Mouse (Mus musculus): ENCODE measurements around the gene Dync1i1. TPM values are rescaled to one million over a fixed set of nuclear protein-coding genes. Genes with fewer than 3 reads are reported as not detected.
A peak's percentile ranks its signal among the peaks of the same experiment; 100 is the strongest.

Gene Dync1i1
- polyA plus RNA-seq, 1 experiment from 2014 or later: 7.0 TPM

DNA sequence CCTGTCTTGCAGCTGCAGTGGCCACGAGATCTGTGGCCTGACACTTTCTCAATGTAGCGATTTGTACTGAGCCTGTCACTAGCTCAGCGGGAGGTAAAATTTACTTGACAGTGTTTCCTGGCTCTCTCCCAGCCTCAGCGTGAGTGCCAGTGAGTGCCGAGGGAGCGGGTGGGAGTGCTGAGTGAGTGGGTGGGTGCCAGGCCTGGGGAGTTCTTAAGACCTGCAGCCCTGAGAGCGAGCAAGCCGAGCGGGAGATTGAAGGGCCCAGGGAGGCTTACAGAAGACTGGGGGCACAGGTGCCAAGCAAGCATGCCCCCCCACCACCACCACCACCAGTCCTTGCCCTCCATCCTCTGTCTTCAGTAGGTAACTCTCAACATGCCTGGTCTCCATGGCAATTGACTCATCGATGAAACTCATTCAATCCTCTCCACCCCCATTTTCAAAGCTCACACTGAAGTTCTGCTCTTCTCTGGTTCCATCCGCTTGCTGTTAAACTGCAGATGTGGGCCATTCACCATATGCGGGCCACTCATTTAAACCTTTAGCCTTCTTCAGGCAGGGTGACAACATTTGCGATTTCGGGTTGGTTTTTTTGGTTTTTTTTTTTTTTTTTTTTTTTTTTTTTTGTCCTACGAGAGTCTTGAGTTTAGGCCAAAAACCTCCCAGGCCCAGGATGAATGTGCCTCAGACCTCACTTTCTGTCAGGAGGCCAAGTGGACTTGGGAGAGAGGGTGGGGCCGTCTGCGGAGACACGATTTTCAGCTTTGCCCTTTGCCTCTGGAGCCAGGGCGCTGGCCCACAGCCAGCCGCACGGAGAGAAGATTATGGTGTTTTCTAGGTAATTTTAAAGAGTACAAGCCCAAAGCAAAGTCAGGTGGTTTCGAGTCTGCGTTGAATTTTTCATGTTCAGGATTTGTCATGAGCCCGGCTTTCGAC lies 266.6 kb downstream of the Dync1i1 start:
- H3K36me3 ChIP-seq: no peaks in the 10 kb centered on the region
- H3K9ac ChIP-seq (replicated peaks): peak overlapping the region; percentile 23; the same call in 1 of the 2 replicates
- H3K4me2 ChIP-seq (replicated peaks): peak overlapping the region; percentile 20; the same call in 1 of the 2 replicates
- H3K27ac ChIP-seq: peak overlapping the region; percentile 35; the same call in 1 of the 2 replicates
- H3K4me3 ChIP-seq (replicated peaks): no peak overlapping the region
- no peaks in the 10 kb centered on the region for H3K9me3 ChIP-seq
- WGBS: 47% methylated on average over 25 of the region's 25 CpGs
- no peaks in the 10 kb centered on the region for H3K27me3 ChIP-seq
- H3K4me1 ChIP-seq (replicated peaks): peaks cover 19% of the 10 kb centered on the region
- peak; percentile 79 for ATAC-seq

DNA sequence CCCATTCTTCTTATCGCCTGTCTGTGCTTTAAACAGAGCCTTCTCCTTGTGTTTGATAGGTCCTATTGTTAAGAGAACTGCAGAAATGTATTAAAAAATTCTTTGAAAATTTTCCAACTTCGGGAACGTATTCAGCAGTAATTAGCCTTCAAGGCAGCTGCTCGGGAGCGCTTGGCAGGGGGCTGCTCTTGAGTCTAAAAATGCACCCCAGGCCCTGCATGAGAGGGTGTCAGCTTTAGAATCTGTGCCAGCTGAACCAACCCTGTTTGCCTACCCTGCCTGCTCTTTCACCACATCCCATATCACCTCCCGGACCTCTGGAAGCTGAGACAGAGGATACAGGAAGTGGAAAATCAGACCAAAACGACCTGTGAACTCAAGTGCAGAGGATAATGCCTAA lies 267.6 kb downstream of the Dync1i1 start:
- Histone ChIP-seq H3K9ac (replicated peaks) (no peak overlapping the region), H3K36me3 (no peaks in the 10 kb centered on the region), H3K4me3 (replicated peaks) (no peak overlapping the region), H3K4me1 (replicated peaks) (peaks cover 29% of the 10 kb centered on the region), H3K9me3 (no peaks in the 10 kb centered on the region), H3K27ac (no peak overlapping the region), H3K4me2 (replicated peaks) (no peak overlapping the region), H3K27me3 (no peaks in the 10 kb centered on the region)
- ATAC-seq: no peak
- WGBS: 37% methylated on average over 7 of the region's 7 CpGs

DNA sequence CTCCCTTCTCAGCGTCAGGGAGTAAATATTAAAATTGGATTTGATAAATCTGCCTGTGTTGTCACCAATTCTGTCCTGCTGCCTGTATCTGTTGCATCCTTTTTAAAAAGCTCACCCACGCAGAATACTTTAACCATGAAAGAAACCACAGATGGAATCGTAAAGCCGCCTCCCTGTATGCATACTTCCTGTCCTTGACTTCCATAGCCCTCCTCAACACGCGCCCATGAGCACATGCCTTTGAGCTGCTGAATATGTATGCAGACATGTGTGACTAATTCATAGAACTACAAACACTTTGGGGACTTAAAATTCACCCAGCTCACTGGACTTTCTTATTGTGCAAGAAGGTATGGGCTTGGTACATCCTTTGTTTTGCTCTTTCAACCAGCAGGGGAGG lies 272.1 kb downstream of the Dync1i1 start:
- peak; percentile 63 for ATAC-seq
- WGBS: 33% methylated on average over 6 of the region's 6 CpGs
- H3K9me3 ChIP-seq: no peaks in the 10 kb centered on the region
- H3K9ac ChIP-seq (replicated peaks): no peak overlapping the region
- H3K4me3 ChIP-seq (replicated peaks): no peak overlapping the region
- H3K27ac ChIP-seq: no peak overlapping the region
- H3K4me1 ChIP-seq (replicated peaks): peaks cover 16% of the 10 kb centered on the region
- H3K36me3 ChIP-seq: no peaks in the 10 kb centered on the region
- H3K4me2 ChIP-seq (replicated peaks): no peak overlapping the region
- no peaks in the 10 kb centered on the region for H3K27me3 ChIP-seq

DNA sequence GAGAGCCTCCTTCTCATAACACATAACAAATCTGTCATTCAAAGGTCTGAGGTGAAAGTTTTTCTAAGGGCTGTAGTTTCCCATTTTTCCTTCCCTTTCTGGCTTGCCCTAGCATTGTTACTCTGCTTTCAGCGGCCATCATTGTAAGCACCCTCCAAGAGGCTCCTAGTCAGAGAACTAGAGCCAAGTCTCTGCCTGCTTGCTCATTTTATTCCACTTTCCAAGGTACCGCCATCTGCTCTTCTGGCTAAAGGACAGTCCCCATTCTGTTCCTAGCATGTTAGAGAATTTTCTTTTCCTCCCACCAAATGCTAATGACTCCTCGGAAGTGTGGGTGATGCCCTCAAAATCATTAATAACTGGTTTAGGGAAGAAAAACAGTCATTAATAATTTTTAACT lies 276.6 kb downstream of the Dync1i1 start:
- Histone ChIP-seq H3K9ac (replicated peaks) (no peak overlapping the region), H3K4me3 (replicated peaks) (no peak overlapping the region), H3K36me3 (no peaks in the 10 kb centered on the region), H3K4me2 (replicated peaks) (no peak overlapping the region), H3K9me3 (no peaks in the 10 kb centered on the region), H3K27ac (no peak overlapping the region), H3K27me3 (peaks cover 5% of the 10 kb centered on the region), H3K4me1 (replicated peaks) (peaks cover 26% of the 10 kb centered on the region)
- 80% methylated on average over 3 of the region's 3 CpGs for WGBS
- no peak for ATAC-seq

DNA sequence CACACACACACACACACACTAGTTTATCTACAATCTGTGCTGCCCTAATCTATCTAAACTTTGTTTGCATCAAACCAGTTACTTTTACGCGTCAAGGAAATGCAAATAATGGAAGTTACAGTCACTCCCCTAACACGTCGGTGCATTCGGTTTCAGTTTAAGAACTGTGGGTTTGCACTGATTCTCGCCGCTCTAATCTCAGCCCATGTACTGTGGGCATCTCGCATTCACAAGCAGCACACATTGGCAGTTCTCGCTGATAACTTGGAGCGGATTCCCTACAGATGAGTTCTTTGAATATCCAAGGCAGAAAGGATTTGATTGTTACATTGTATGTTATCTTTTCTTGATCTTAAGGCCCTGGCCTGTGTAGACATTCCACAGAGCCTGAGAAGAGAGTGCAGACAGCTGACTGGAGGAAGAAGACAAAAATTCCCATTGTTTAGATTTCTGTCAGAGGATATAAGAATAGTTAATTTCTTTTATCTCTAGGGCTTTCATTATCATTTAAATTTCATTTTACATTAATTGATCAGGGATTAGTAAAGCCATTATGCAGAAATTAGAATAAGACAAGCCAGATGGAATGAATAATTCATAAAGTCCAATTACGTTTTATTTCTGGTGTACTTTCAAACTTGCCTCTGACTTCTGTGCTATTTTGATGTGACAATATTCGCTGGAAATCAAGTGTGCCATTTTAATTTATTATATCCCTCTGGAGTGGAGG lies 279.5 kb downstream of the Dync1i1 start:
- Histone ChIP-seq H3K27ac (no peak overlapping the region), H3K4me1 (replicated peaks) (peaks cover 16% of the 10 kb centered on the region), H3K4me3 (replicated peaks) (no peak overlapping the region), H3K4me2 (replicated peaks) (peak overlapping the region; percentile 94; the same call in 1 of the 2 replicates), H3K27me3 (peaks cover 9% of the 10 kb centered on the region), H3K36me3 (no peaks in the 10 kb centered on the region), H3K9ac (replicated peaks) (no peak overlapping the region), H3K9me3 (no peaks in the 10 kb centered on the region)
- ATAC-seq: no peak; the same call in 1 of the 2 replicates
- WGBS: 47% methylated on average over 12 of the region's 12 CpGs

DNA sequence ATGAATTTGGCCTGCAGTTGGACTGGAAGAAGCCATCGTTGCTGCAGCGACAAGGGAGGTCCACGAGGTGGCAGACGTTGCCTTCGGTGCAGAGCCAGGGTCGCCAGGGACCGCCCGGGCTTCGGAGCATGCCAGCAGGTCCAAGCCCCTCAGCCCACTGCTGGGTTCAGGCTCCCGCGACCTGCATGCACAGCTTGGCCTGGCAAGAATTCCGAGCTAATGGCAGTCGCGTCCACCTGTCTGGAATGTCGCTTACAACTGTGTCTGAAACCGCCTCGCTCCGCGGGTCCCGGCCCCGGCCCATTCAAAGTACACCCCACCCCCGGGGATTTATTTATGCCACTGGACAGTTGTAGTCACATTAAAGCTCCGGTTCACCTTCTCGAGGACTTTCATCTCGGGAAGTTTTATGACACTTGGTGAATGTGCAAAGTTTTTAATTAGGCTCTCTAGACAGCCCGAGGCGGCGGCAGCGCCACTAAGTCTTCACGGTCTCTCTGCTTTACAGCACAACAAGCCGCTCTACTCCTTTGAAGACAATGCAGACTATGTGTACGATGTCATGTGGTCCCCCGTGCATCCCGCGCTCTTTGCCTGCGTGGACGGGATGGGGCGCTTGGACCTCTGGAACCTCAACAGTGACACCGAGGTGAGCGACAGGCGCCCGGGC lies 280.5 kb downstream of the Dync1i1 start:
- H3K4me3 ChIP-seq (replicated peaks): peak overlapping the region; percentile 56
- ATAC-seq: peak; percentile 97
- 1% methylated on average over 42 of the region's 42 CpGs for WGBS
- no peak overlapping the region for H3K27ac ChIP-seq
- H3K27me3 ChIP-seq: peaks cover 9% of the 10 kb centered on the region
- peak overlapping the region; percentile 94 for H3K4me2 ChIP-seq (replicated peaks)
- peaks cover 16% of the 10 kb centered on the region for H3K4me1 ChIP-seq (replicated peaks)
- H3K36me3 ChIP-seq: no peaks in the 10 kb centered on the region
- no peaks in the 10 kb centered on the region for H3K9me3 ChIP-seq
- peak overlapping the region; percentile 56 for H3K9ac ChIP-seq (replicated peaks)

DNA sequence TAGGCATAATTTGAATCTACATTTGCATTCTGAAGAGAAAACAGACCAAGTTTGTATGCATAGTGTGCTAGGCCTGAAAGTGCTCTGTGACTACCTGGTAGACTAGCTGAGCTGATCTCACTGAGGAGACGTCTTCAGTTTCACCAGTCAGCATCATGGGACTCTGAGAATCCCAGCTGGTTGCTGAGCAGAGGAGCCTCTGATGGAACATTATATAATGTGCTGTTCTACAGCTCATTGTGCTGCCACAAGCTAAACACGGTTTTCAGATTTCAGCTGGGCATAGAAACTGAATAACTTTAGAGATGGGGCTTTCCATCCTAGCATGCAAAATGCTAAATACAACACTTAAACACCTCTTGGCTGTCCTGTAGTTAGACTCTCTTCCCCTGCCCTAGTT lies 285.9 kb downstream of the Dync1i1 start:
- Histone ChIP-seq H3K4me3 (replicated peaks) (no peak overlapping the region), H3K4me1 (replicated peaks) (peaks cover 2% of the 10 kb centered on the region; the same call in 1 of the 2 replicates), H3K36me3 (no peaks in the 10 kb centered on the region), H3K4me2 (replicated peaks) (no peak overlapping the region), H3K27ac (no peak overlapping the region), H3K27me3 (peaks cover 8% of the 10 kb centered on the region), H3K9me3 (no peaks in the 10 kb centered on the region), H3K9ac (replicated peaks) (no peak overlapping the region)
- 79% methylated on average over 2 of the region's 2 CpGs for WGBS
- no peak for ATAC-seq

DNA sequence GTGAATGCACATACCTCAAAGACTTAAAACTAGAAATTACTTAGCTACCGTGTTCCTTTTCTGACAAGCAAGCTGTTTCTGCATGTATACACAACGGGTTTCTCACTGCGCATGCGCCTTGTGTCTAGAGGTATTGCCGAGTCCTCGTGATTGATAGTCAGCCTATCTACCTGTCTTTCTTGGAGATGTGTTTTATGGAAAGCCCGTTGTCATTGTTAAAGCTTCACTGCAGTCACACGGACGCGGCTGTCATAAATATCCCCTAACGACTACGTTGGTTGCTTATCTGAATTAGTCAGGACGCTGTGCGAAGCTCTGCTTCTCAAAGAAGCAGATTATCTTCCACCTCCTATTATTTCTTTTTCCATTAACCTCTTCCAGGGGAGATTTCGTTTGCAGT lies 290.2 kb downstream of the Dync1i1 start:
- Histone ChIP-seq H3K27ac (no peak overlapping the region), H3K9me3 (no peaks in the 10 kb centered on the region), H3K36me3 (no peaks in the 10 kb centered on the region), H3K4me2 (replicated peaks) (no peak overlapping the region), H3K4me1 (replicated peaks) (peaks cover 7% of the 10 kb centered on the region; the same call in 1 of the 2 replicates), H3K4me3 (replicated peaks) (no peak overlapping the region), H3K27me3 (no peaks in the 10 kb centered on the region), H3K9ac (replicated peaks) (no peak overlapping the region)
- 59% methylated on average over 15 of the region's 15 CpGs for WGBS
- peak; percentile 43; the same call in 1 of the 2 replicates for ATAC-seq

DNA sequence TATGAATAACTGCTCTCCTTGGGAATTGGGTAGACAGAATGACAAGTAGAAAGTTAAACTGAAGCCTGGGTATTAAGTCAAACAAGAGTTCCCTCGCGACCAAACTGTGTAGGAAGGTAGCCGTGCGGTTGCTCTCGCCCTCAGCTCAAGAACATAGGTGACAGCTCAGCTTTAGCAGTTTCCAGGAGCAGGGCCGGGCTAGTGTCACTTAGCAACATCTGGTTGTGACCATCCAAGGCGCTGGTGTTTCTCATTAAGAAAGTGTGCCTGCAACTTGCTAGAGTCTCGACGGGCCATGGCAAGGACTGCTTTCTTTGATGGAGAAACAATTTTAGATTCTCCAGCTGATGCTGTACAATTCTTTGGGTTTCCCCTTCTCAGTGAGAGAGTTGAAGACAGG lies 291.5 kb downstream of the Dync1i1 start:
- Histone ChIP-seq H3K9me3 (no peaks in the 10 kb centered on the region), H3K4me3 (replicated peaks) (no peak overlapping the region), H3K27ac (no peak overlapping the region), H3K9ac (replicated peaks) (no peak overlapping the region), H3K4me1 (replicated peaks) (peaks cover 7% of the 10 kb centered on the region; the same call in 1 of the 2 replicates), H3K36me3 (no peaks in the 10 kb centered on the region), H3K4me2 (replicated peaks) (no peak overlapping the region), H3K27me3 (no peaks in the 10 kb centered on the region)
- 0 out of 2 replicates have a peak, but pooled peaks have one; percentile 40 for ATAC-seq
- 52% methylated on average over 9 of the region's 9 CpGs for WGBS

DNA sequence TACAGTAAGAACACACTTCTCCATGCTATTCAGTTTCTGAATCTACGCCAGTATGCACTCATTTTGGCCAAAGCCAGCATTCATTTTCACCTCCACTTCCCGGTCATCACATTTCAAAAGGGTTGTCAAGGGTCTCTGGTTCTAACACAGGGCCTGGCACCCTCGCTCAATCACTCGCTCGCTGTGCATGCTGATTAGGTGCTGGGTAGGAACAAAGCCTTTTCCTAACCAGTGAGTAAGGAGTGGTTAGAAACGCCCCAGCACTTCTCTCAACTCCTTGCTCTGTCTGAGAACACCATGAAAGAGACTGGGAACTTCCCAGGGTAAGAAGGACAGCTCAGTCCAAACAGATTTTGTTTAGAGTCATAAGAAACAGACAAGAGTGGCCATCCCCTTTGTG lies 298.5 kb downstream of the Dync1i1 start:
- no peak for ATAC-seq
- H3K4me3 ChIP-seq (replicated peaks): no peak overlapping the region
- no peaks in the 10 kb centered on the region for H3K27me3 ChIP-seq
- H3K9me3 ChIP-seq: no peaks in the 10 kb centered on the region
- H3K9ac ChIP-seq (replicated peaks): no peak overlapping the region
- no peaks in the 10 kb centered on the region for H3K4me1 ChIP-seq (replicated peaks)
- H3K27ac ChIP-seq: no peak overlapping the region
- 32% methylated on average over 6 of the region's 6 CpGs for WGBS
- H3K36me3 ChIP-seq: no peaks in the 10 kb centered on the region
- H3K4me2 ChIP-seq (replicated peaks): no peak overlapping the region

DNA sequence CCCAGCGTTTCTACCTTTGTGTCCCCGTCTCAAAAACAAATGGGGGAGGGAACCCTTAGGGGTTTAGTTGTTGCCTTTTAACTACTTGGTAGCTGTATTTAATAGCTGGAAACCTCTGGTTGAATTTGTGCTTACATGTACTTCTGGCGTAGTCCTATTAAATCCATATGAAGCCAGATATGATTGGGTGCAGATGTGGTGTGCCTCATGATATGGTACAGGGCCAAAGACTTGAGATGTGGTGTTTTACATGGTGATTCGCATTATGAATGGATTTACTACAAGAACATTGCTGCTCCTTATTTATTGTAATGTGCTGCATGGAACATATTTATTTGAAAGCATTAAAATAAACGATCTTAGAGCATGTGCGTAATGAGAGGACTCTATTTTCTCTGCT lies 302.2 kb downstream of the Dync1i1 start:
- no peaks in the 10 kb centered on the region for H3K9me3 ChIP-seq
- 93% methylated on average over 6 of the region's 6 CpGs for WGBS
- ATAC-seq: no peak

More for the DNA sequence above, 302.2 kb downstream of the Dync1i1 start:
- Histone ChIP-seq H3K9ac (replicated peaks) (no peak overlapping the region), H3K36me3 (no peaks in the 10 kb centered on the region), H3K4me2 (replicated peaks) (no peak overlapping the region), H3K27me3 (no peaks in the 10 kb centered on the region), H3K27ac (no peak overlapping the region), H3K4me1 (replicated peaks) (no peaks in the 10 kb centered on the region), H3K4me3 (replicated peaks) (no peak overlapping the region)

Data from midbrain, embryonic 13.5 days (tissue).